Mouse (Mus musculus) kidney, postnatal 0 days (tissue): ENCODE results near the gene Slc35f6. TPM values are rescaled to one million over a fixed set of nuclear protein-coding genes. Genes with fewer than 3 reads are reported as not detected.

Experiments used
- ATAC-seq: fragments of 200-750 bp; cut with Nextera tagmentation; replicated peaks from 2 replicates; pipeline ENCODE4 v1.8.0; 2017; ENCODE audit warnings: low read depth, moderate number of reproducible peaks, moderate TSS enrichment, moderate library complexity; ENCODE audit not compliant: low FRiP score
- DNase-seq: peaks from one replicate; pipeline ENCODE4 v3.0.0-alpha.2; 2016; ENCODE audit warnings: low spot score
- H3K27ac ChIP-seq: fragments of 300-500 bp; sonication (generic); 2 replicates; pipeline ENCODE4 v1.5.1; 2014; ENCODE audit warnings: mild to moderate bottlenecking
- H3K27me3 ChIP-seq: fragments of 300-500 bp; sonication (generic); 2 replicates; pipeline ENCODE4 v1.6.1; 2014; ENCODE audit warnings: low read length, mixed read lengths; ENCODE audit not compliant: insufficient read depth
- H3K36me3 ChIP-seq: fragments of 300-500 bp; sonication (generic); 2 replicates; pipeline ENCODE4 v1.6.1; 2014; ENCODE audit warnings: low read length, mixed read lengths; ENCODE audit not compliant: insufficient read depth
- H3K4me1 ChIP-seq: fragments of 300-500 bp; sonication (generic); replicated peaks from 2 replicates; pipeline ENCODE4 v1.6.1; 2014; ENCODE audit warnings: antibody characterized with exemption, low read length, mixed read lengths; ENCODE audit not compliant: insufficient read depth
- H3K4me2 ChIP-seq: fragments of 300-500 bp; sonication (generic); 2 replicates; pipeline ENCODE4 v1.6.1; 2014; ENCODE audit warnings: mild to moderate bottlenecking, low read length, moderate library complexity, mixed read lengths
- H3K4me3 ChIP-seq: fragments of 300-500 bp; sonication (generic); replicated peaks from 2 replicates; pipeline ENCODE4 v1.5.1; 2014; ENCODE audit warnings: low read depth, low read length
- H3K9ac ChIP-seq: fragments of 300-500 bp; sonication (generic); 2 replicates; pipeline ENCODE4 v1.6.1; 2014; ENCODE audit warnings: low read depth, low read length
- H3K9me3 ChIP-seq: fragments of 300-500 bp; sonication (generic); replicated peaks from 2 replicates; pipeline ENCODE4 v1.6.1; 2016; ENCODE audit warnings: low read length, inconsistent platforms, mixed read lengths
- CTCF ChIP-seq: IDR thresholded peaks from 2 replicates; pipeline ENCODE4 v1.5.1; 2016; ENCODE audit warnings: antibody characterized with exemption, low read depth, mild to moderate bottlenecking, moderate library complexity
- WGBS: fragments of 180-500 bp; shearing (Covaris S2); extraction: QIAGEN DNeasy Blood & Tissue Kit; methylation state at CpG from one replicate; pipeline ENCODE4 v1.1.7; 2014; 5-methylcytosine and 5-hydroxymethylcytosine counted together
- polyA plus RNA-seq: library from polyadenylated mRNA; unstranded; fragments of >200 nt; fragmentation: Nextera tagmentation; extraction: Ambion mirVana; gene quantifications from 2 replicates; pipeline ENCODE4 v1.2.1, GENCODE M21; 2015

Slc35f6 gene
- polyA plus RNA-seq, 1 experiment from 2014 or later: 24.8 TPM

DNA sequence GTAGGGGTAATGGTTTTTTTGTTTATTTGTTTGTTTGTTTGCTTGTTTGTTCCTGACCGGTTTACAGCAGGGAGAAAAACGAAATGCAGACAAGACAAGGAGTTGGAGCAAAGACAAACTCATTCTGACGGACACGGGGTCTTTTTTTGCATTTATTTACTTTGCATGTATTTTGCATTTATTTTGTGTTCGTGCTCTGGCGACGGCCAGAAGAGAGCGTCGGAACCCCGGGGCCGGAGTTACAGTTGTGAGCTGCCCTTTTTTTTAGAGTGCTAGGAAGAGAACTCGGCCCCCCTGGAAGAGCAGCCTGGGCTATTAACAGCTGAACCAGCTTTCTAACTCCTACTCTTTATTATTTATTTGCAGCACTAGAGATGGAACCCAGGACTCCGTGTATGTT, 19.5 kb downstream of the Slc35f6 start:
- DNase-seq (no peak), ATAC-seq (no peak)
- H3K4me3 ChIP-seq: peak overlapping the region; percentile 94
- no peaks in the 10 kb centered on the region for H3K9me3 ChIP-seq
- TF ChIP-seq CTCF: no peak
- peak overlapping the region; percentile 72 for H3K4me2 ChIP-seq
- H3K27me3 ChIP-seq: no peaks in the 10 kb centered on the region
- H3K36me3 ChIP-seq: 0 out of 2 replicates have a peak, but pooled peaks cover 4% of the 10 kb centered on the region
- 0% methylated on average over 13 of the region's 13 CpGs for WGBS
- H3K27ac ChIP-seq: peak overlapping the region; percentile 81
- H3K4me1 ChIP-seq: no peaks in the 10 kb centered on the region
- peak overlapping the region; percentile 75 for H3K9ac ChIP-seq

DNA sequence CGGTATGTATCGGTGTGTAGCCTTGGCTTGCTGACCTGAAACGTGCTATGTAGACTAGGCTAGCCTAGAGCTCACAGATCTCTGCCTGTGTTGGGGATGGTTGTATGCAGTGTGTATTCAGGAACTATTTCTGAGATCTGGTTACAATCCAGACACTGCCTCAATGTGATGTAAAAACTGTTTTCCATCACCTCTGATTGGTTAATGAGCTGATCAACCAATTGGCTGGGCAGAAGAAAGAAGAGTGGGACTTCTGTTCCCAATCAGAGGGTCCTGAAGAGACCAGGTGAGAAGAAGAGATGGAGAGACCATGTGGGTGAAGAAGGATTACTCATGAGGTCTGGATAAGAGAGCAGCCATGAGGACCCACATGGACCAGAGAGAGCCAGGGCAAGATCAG, 20.0 kb downstream of the Slc35f6 start:
- no peaks in the 10 kb centered on the region for H3K27me3 ChIP-seq
- H3K4me2 ChIP-seq: peak overlapping the region; percentile 72
- peaks cover 8% of the 10 kb centered on the region; the same call in 1 of the 2 replicates for H3K36me3 ChIP-seq
- no peak overlapping the region for H3K27ac ChIP-seq
- peak overlapping the region; percentile 75 for H3K9ac ChIP-seq
- H3K4me1 ChIP-seq: no peaks in the 10 kb centered on the region
- WGBS: 5% methylated on average over 3 of the region's 3 CpGs
- ATAC-seq (no peak), DNase-seq (no peak)
- TF ChIP-seq CTCF: no peak
- no peaks in the 10 kb centered on the region for H3K9me3 ChIP-seq
- peak overlapping the region; percentile 94 for H3K4me3 ChIP-seq

DNA sequence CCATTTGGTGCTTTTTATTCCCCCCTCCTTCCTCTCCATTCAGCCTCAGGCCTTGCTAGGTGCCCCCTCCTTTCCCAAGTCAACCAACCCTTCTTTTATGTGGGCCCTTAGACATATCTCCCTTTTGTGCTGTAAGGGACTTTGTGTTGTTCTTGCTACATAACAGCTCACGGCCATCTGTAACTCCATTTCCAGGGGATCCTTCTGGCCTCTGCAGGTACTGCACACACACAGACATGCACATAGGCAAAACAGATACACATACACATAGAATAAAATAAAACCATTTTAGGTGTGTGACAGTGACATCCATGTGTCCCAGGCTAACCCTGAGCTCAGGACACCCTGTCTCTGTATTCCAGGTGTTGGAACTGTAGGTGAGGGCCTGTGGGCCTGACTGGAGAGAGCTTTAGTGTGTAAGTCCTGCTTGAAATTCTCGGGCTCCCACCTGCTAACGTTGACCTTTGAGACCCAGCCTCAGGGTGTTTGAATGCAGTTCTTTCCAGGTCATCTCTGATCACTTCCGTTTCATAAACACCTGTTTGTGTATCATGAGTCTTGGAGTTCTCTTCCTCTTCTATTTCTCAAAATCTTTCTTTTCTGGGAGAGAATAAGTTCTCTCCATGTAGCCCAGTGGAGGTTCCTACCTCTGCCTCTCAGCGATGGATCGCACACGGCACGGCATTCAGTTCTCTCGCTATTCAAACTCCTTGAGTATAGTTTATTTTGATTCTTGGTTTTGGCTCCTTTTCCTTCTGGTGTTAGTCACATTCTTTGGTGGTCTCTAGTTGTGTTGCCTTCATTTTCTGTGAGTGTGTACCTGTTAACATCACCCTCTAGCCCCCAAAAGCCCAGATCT, 21.1 kb downstream of the Slc35f6 start:
- TF ChIP-seq CTCF: no peak
- Histone ChIP-seq H3K36me3 (peaks cover 17% of the 10 kb centered on the region), H3K9ac (no peak overlapping the region), H3K9me3 (no peaks in the 10 kb centered on the region), H3K27ac (no peak overlapping the region), H3K4me3 (no peak overlapping the region), H3K27me3 (no peaks in the 10 kb centered on the region), H3K4me1 (no peaks in the 10 kb centered on the region), H3K4me2 (no peak overlapping the region; the same call in 1 of the 2 replicates)
- ATAC-seq (no peak), DNase-seq (no peak)
- WGBS: 89% methylated on average over 9 of the region's 9 CpGs

DNA sequence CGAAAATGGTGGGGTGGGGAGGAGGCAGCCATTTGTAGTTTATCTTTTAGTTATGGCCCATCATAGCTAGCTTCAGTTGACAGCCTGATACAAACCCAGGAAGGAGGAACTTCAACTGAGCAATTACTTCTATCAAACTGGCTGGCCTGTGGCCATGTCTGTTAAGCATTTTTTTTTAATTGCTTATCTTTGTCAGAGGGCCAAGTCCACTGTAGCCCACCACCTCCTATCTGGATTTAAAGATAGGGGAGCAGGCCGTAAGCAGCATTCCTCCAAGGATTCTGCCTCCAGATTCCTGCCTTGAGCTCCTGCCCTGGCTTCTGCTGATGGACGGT, 21.7 kb downstream of the Slc35f6 start:
- peaks cover 20% of the 10 kb centered on the region for H3K36me3 ChIP-seq

DNA sequence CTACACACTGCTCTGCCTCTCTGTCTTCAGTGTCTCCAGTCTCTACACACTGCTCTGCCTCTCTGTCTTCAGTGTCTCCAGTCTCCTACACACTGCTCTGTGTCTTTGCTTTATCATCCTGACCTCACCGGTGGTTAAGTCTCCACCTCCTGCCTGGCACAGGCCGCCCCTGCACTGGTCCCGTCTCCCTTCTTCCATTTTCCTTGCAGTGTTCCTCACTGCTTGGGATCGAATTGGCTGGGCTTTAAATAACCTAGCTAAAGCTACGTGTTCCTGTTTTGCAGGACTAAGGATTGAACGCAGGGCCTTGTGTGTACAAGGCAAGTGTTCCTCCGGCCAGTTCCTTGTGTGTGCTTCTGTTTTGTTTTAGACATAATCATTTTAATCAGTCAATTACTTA, 22.4 kb downstream of the Slc35f6 start:
- Histone ChIP-seq H3K9me3 (no peaks in the 10 kb centered on the region), H3K27me3 (no peaks in the 10 kb centered on the region), H3K9ac (no peak overlapping the region), H3K4me3 (no peak overlapping the region), H3K27ac (no peak overlapping the region), H3K4me1 (no peaks in the 10 kb centered on the region), H3K4me2 (no peak overlapping the region), H3K36me3 (peaks cover 20% of the 10 kb centered on the region)
- no peak for ATAC-seq
- no peak for DNase-seq
- WGBS: 92% methylated on average over 7 of the region's 7 CpGs
- TF ChIP-seq CTCF: no peak

More for the DNA sequence above, 21.7 kb downstream of the Slc35f6 start:
- Histone ChIP-seq H3K27ac (no peak overlapping the region), H3K9me3 (no peaks in the 10 kb centered on the region), H3K4me3 (no peak overlapping the region), H3K4me1 (no peaks in the 10 kb centered on the region), H3K9ac (no peak overlapping the region), H3K27me3 (no peaks in the 10 kb centered on the region), H3K4me2 (no peak overlapping the region)
- ATAC-seq (no peak), DNase-seq (no peak)
- 81% methylated on average over 3 of the region's 3 CpGs for WGBS
- no peak for TF ChIP-seq CTCF

DNA sequence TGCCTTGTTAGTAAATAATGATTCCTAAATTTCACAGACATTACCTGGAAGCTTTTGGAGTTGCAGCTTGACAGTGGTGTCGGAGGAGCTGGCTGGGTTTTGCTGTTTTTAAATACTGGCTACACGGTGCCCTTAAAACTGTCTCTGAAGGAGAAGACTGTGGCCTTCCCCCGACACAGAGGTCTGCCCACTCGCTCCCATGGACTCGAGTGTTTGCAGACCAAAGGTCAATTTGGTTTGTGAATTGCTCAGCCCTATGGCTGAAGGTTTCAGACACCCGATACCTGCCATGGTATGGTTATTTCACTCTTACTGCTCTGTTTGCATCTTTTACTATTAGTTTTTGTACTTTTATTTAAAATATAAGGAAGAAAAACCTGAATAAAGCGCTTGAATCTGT, 26.3 kb downstream of the Slc35f6 start:
- Histone ChIP-seq H3K27me3 (no peaks in the 10 kb centered on the region), H3K4me2 (no peak overlapping the region), H3K36me3 (peaks cover 27% of the 10 kb centered on the region), H3K9me3 (no peaks in the 10 kb centered on the region), H3K9ac (no peak overlapping the region), H3K4me1 (no peaks in the 10 kb centered on the region), H3K27ac (no peak overlapping the region), H3K4me3 (no peak overlapping the region)
- ATAC-seq (no peak), DNase-seq (no peak)
- no peak for TF ChIP-seq CTCF
- WGBS: 66% methylated on average over 7 of the region's 7 CpGs
